ENCODE assay signal across 29 mouse cellular contexts in genomic region chr6:48986444-48986990, GRCm38 (mm10). TPM values are rescaled to one million over a fixed set of nuclear protein-coding genes. Genes with fewer than 3 reads are reported as not detected.
DNase-seq lines count a peak whose midpoint lies in the region; ATAC-seq lines count a peak whose summit lies in the region.
"Had no signal": no experiment of that assay in that cellular context is flagged by ENCODE, and none has a peak within 500 bp of the region (broad histone marks: within the 10 kb centered on the region; RNA-seq: fewer than 3 reads in every experiment).

Svs1 (plus strand) TSS chr6:48986861.

- H3K27me3 ChIP-seq in intestine, embryonic 16.5 days (replicated peaks; ENCODE audit: control insufficient read depth, insufficient read depth, low read length), result no peaks in the 10 kb centered on the region
- no peaks in the 10 kb centered on the region for H3K27me3 ChIP-seq in intestine, embryonic 15.5 days (replicated peaks)
- H3K27me3 ChIP-seq: embryonic facial prominence, embryonic 13.5 days; liver, embryonic 15.5 days had no signal

- DNase-seq in adrenal gland, adult 8-10 months, result peak; percentile 50
- DNase-seq in brain, adult 2 months (ENCODE audit: low read depth, low spot score), result peak; percentile 10
- peak; percentile 56 to 67 for DNase-seq in kidney, postnatal 36 days
- no peak for DNase-seq in right cerebral cortex, postnatal 14 days
- no peak for DNase-seq in ovary, postnatal 10 days (ENCODE audit: low spot score)
- DNase-seq: B cell, adult 2 months; cerebellum, adult 9-11 months; gastrocnemius, postnatal 25 days; right cerebral cortex, adult 18-20 months; thymus, postnatal 36 days had no signal

- peak; percentile 52 for ATAC-seq in intestine, embryonic 16.5 days
- no peak for ATAC-seq in intestine, embryonic 15.5 days
- ATAC-seq: forebrain, embryonic 14.5 days; lung, postnatal 0 days had no signal

- H3K4me3 ChIP-seq in intestine, embryonic 16.5 days (ENCODE audit: low read length), result no peak within 1 kb of the TSS
- H3K4me3 ChIP-seq in intestine, embryonic 15.5 days (replicated peaks), result no peak within 1 kb of the TSS
- H3K4me3 ChIP-seq: embryonic facial prominence, embryonic 13.5 days; liver, embryonic 15.5 days had no signal

- H3K27ac ChIP-seq in intestine, embryonic 16.5 days (ENCODE audit: low read length), result no peak within 1 kb of the TSS
- H3K27ac ChIP-seq in intestine, embryonic 15.5 days, result no peak within 1 kb of the TSS
- H3K27ac ChIP-seq: embryonic facial prominence, embryonic 13.5 days; liver, embryonic 15.5 days had no signal

- no peaks in the 10 kb centered on the region for H3K4me1 ChIP-seq in intestine, embryonic 16.5 days (ENCODE audit: control insufficient read depth, insufficient read depth, low read length)
- no peaks in the 10 kb centered on the region for H3K4me1 ChIP-seq in intestine, embryonic 15.5 days (replicated peaks)
- H3K4me1 ChIP-seq: embryonic facial prominence, embryonic 13.5 days; liver, embryonic 15.5 days had no signal

- H3K9ac ChIP-seq in intestine, embryonic 16.5 days (ENCODE audit: low read depth, low read length), result no peak within 1 kb of the TSS
- H3K9ac ChIP-seq in intestine, embryonic 15.5 days, result no peak within 1 kb of the TSS
- H3K9ac ChIP-seq: embryonic facial prominence, embryonic 13.5 days; liver, embryonic 15.5 days had no signal

- 38% methylated on average over 7 of the region's 7 CpGs for WGBS in intestine, embryonic 16.5 days
- WGBS in intestine, embryonic 15.5 days, result 41% methylated on average over 7 of the region's 7 CpGs

- no peaks in the 10 kb centered on the region for H3K9me3 ChIP-seq in intestine, embryonic 16.5 days (ENCODE audit: control insufficient read depth, low read length)
- no peaks in the 10 kb centered on the region for H3K9me3 ChIP-seq in intestine, embryonic 15.5 days
- H3K9me3 ChIP-seq: embryonic facial prominence, embryonic 13.5 days; liver, embryonic 15.5 days had no signal

- H3K4me2 ChIP-seq in intestine, embryonic 16.5 days (ENCODE audit: low read depth, low read length), result no peak within 1 kb of the TSS
- no peak within 1 kb of the TSS for H3K4me2 ChIP-seq in intestine, embryonic 15.5 days (replicated peaks)
- H3K4me2 ChIP-seq: embryonic facial prominence, embryonic 13.5 days; liver, embryonic 15.5 days; midbrain, embryonic 11.5 days had no signal

- no peaks in the 10 kb centered on the region for H3K36me3 ChIP-seq in intestine, embryonic 16.5 days (ENCODE audit: control insufficient read depth, insufficient read depth, low read length)
- no peaks in the 10 kb centered on the region for H3K36me3 ChIP-seq in intestine, embryonic 15.5 days
- H3K36me3 ChIP-seq: embryonic facial prominence, embryonic 13.5 days; liver, embryonic 15.5 days had no signal

RNA-seq across cellular contexts. Expression of gene Svs1, which starts in this region (rescaled TPM):
- polyA plus RNA-seq in intestine, embryonic 16.5 days (2015; fragmentation: Nextera tagmentation; extraction: Ambion mirVana), result not detected in 2 replicates
- polyA plus RNA-seq in intestine, embryonic 15.5 days (2015; fragmentation: Nextera tagmentation; extraction: Ambion mirVana), result not detected in 2 replicates
- under 1 TPM in 2 of 4 experiments, not detected in 2; 0.14 to 0.32 TPM for total RNA-seq in adrenal gland, adult 8-10 months (2022)
- total RNA-seq: gastrocnemius, postnatal 25 days; heart, adult 8-10 months; layer of hippocampus, adult 18-20 months; layer of hippocampus, postnatal 25 days; left cerebral cortex, postnatal 25 days; monocyte, adult 5-6 weeks had no signal
- polyA plus RNA-seq: cortical plate, adult 2 months; embryonic facial prominence, embryonic 13.5 days; forebrain, embryonic 14.5 days; heart, embryonic 16.5 days; hindbrain, embryonic 11.5 days; limb, embryonic 14.5 days; liver, embryonic 15.5 days; lung, postnatal 0 days; midbrain, embryonic 11.5 days; neural tube, embryonic 11.5 days; small intestine, adult 2 months; testis, adult 2 months had no signal

Comparison
In these comparisons a context has a peak if more than half of its experiments do, and no peak if none do; other contexts are left out.
1. Peak in ATAC-seq in intestine, embryonic 16.5 days; RNA of the gene not detected or under 1 TPM.
2. Peak in DNase-seq in adrenal gland, adult 8-10 months; RNA of the gene not detected or under 1 TPM.
3. DNase-seq: peak in brain, adult 2 months (single experiment) and kidney, postnatal 36 days (2 of 2); none in right cerebral cortex, postnatal 14 days (single experiment) and ovary, postnatal 10 days (single experiment).